Mouse (Mus musculus) bone marrow macrophage, adult 2 months (primary cell): Measurements from ENCODE around the gene Speer4f1. TPM values are rescaled to one million over a fixed set of nuclear protein-coding genes. Genes with fewer than 3 reads are reported as not detected.
"Not testable (repeated sequence)": the region's sequence is repeated elsewhere in the genome, so short reads cannot be mapped to it uniquely, and the experiment has no call there.

Experiments used
- H3K27ac ChIP-seq: 2 replicates; pipeline ENCODE4 v1.5.1; 2012; ENCODE audit warnings: low read depth, low read length; ENCODE audit not compliant: insufficient read depth
- H3K4me1 ChIP-seq: 2 replicates; pipeline ENCODE4 v1.6.1; 2012; ENCODE audit warnings: low read length; ENCODE audit not compliant: control insufficient read depth, insufficient read depth
- H3K4me3 ChIP-seq: 2 replicates; pipeline ENCODE4 v1.5.1; 2012; ENCODE audit warnings: mild to moderate bottlenecking, low read length, moderate library complexity; ENCODE audit not compliant: insufficient read depth
- CTCF ChIP-seq: IDR thresholded peaks from 2 replicates; pipeline ENCODE4 v1.5.1; 2012; ENCODE audit warnings: low read depth, mild to moderate bottlenecking, low read length, moderate library complexity
- POLR2A ChIP-seq: IDR thresholded peaks from 2 replicates; pipeline ENCODE4 v1.6.1; 2012; ENCODE audit warnings: mild to moderate bottlenecking, low read depth, low read length, borderline replicate concordance
- polyA plus RNA-seq: library from polyadenylated mRNA; stranded (reverse); fragments of >200 nt; gene quantifications from 2 replicates; pipeline ENCODE4 v1.2.4, GENCODE M21; 2012; ENCODE audit not compliant: missing spikeins, insufficient read depth, insufficient read length

Speer4f1 gene
- not detected in 2 replicates for polyA plus RNA-seq

DNA sequence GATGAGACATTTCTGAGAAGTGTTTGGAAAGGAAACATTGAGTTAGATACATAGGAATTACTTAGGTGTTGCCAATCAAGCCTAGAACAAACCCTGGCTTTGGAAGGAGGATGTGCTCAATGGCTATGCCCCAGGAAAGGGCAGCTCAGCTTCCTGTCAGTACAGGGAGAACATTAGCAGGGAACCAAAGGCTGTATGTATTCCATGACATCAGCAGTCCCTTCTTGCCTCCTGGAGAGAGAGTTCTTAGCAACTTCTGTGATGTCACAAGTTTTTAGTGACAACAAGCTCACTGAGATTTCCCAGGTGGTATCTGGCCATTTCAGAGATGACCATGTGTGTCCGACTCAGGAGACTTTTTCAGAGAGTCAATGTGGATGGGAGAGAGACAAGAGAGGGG is at the start of gene Speer4f1:
TSS of gene Speer4f1 (plus strand) at position 301 of the 400 bp plus-strand sequence.
- H3K4me3 ChIP-seq, H3K27ac ChIP-seq, H3K4me1 ChIP-seq: not testable (repeated sequence)

- TF ChIP-seq CTCF (no peak), POLR2A (no peak)
- H3K4me1 ChIP-seq = no peaks in the 10 kb centered on the region
- H3K4me3 ChIP-seq = no peak overlapping the region
- no peak overlapping the region for H3K27ac ChIP-seq
Observed at GRCm38 (mm10) chr5:17426930-17427329, 49.0 kb upstream of the Speer4f1 start.

DNA sequence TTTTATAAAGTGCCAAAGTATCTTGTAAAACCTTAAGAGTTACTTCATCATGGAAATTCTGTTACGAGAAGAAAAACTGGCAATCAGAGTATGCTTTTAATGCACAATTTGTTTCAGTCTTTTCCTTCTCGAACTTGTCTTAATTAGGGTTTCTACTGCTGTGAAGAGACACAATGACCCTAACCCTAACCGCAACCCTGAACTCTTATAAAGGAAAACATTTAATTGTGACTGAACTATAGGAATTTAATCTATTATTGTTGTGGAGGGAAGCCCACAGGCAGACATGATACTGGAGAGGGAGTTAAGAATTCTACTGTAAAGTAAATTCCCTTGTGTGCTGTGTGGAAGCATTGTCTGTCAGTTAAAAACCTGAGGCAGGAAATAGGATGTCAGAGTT is 41.2 kb upstream of the Speer4f1 start:
- no peak for TF ChIP-seq POLR2A
- no peak for TF ChIP-seq CTCF
- H3K4me1 ChIP-seq = no peaks in the 10 kb centered on the region
- no peak overlapping the region for H3K27ac ChIP-seq
- no peak overlapping the region for H3K4me3 ChIP-seq

GRCm38 (mm10) chr5:17436209-17436608 is 39.7 kb upstream of the Speer4f1 start:
- TF ChIP-seq POLR2A (no peak), CTCF (no peak)
- H3K4me1 ChIP-seq = no peaks in the 10 kb centered on the region
- H3K27ac ChIP-seq = no peak overlapping the region
- H3K4me3 ChIP-seq = no peak overlapping the region

GRCm38 (mm10) chr5:17439487-17440102 is 36.3 kb upstream of the Speer4f1 start:
- Histone ChIP-seq H3K4me1 (no peaks in the 10 kb centered on the region), H3K4me3 (no peak overlapping the region), H3K27ac (no peak overlapping the region)
- TF ChIP-seq CTCF = no peak

DNA sequence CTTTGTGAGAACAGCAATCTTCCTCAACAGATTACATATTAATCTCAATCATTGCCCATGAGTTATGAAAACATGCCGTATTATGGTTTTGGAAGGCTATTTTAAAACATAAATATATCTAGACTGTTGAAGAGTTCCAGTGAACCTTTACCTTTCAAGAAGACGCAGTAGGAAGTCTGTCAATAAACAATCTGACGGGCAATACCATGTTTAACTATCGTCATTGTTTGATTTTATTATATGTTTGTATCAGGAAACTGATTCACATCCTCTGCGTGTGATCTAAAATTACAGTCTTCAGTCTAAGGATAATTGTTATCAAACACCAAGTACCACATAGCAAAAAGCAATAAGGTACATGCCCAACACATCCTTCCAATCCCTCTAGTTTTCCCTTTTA is 21.8 kb upstream of the Speer4f1 start:
- TF ChIP-seq CTCF (no peak), POLR2A (no peak)
- no peaks in the 10 kb centered on the region for H3K4me1 ChIP-seq
- no peak overlapping the region for H3K4me3 ChIP-seq
- H3K27ac ChIP-seq = no peak overlapping the region

DNA sequence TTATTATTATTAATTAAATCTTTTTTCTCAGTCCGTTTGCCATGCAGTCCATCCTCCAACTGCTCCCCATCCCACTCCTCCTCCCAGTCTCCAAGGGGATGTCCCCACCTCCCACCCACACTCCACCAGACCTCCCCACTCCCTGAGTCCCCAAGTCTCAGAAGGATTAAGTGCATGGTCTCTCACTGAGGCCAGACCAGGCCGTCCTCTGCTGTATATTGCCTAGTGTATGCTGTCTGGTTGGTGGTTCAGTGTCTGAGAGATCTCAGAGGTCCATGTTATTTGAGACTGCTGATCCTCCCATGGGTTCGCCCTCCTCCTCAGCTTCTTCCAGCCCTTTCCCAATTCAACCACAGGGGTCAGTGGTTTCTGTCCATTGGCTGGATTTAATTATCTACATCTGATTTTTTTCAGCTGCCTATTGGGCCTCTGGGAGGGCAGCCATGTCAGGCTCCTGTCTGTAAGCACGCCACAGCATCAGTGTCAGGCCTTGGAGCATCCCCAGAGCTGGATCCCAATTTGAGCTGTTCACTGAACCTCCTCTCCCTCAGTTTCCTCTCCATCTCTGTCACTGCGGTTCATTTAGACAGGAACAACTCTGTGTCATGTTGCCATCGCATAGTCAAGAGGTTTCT is 20.8 kb upstream of the Speer4f1 start:
- TF ChIP-seq POLR2A (no peak), CTCF (no peak)
- Histone ChIP-seq H3K4me3 (no peak overlapping the region), H3K4me1 (no peaks in the 10 kb centered on the region)

DNA sequence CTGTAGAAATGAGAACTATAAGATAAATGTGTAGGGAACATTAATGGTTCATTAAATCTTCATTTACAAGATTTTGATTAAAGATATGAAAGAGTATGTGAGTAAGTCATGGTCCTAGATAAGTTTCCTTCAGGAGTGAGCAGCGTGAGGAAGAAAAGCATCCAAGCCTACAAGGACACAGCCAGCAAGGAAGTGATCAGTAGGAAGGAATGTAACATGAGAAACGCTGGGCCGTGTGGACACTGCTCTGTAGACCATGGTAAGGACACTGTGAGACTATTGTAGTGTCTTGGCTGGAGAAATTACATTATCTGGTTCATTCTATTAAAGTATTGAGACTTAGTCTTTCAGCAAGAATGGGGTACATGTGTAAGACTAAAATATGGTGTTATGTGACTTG is 19.2 kb upstream of the Speer4f1 start:
- TF ChIP-seq CTCF (no peak), POLR2A (no peak)

More for the DNA sequence above, 20.8 kb upstream of the Speer4f1 start:
- no peak overlapping the region for H3K27ac ChIP-seq

GRCm38 (mm10) chr5:17468120-17468519 is 7.8 kb upstream of the Speer4f1 start:
- not testable (repeated sequence) for H3K27ac ChIP-seq, H3K4me3 ChIP-seq, H3K4me1 ChIP-seq

More for the DNA sequence above, 19.2 kb upstream of the Speer4f1 start:
- H3K27ac ChIP-seq = no peak overlapping the region
- no peaks in the 10 kb centered on the region for H3K4me1 ChIP-seq
- no peak overlapping the region for H3K4me3 ChIP-seq

GRCm38 (mm10) chr5:17476476-17476875 is 578 bp downstream of the Speer4f1 start:
- Histone ChIP-seq H3K4me3 (no peak overlapping the region), H3K27ac (no peak overlapping the region), H3K4me1 (no peaks in the 10 kb centered on the region)
- TF ChIP-seq POLR2A = no peak
- TF ChIP-seq CTCF = no peak
